Mouse (Mus musculus) limb, embryonic 15.5 days (tissue): ENCODE results near the gene Atp6v1b1. TPM values are rescaled to one million over a fixed set of nuclear protein-coding genes. Genes with fewer than 3 reads are reported as not detected.

ENCODE experiments used
- ATAC-seq: fragments of 200-750 bp; cut with Nextera tagmentation; 2 replicates; pipeline ENCODE4 v1.8.0; 2017; ENCODE audit warnings: low read depth, moderate TSS enrichment; ENCODE audit not compliant: insufficient number of reproducible peaks, low FRiP score, low TSS enrichment
- H3K27ac ChIP-seq: fragments of 300-500 bp; sonication (generic); 2 replicates; pipeline ENCODE4 v1.5.1; 2015; ENCODE audit warnings: moderate library complexity, mild to moderate bottlenecking, inconsistent platforms
- H3K27me3 ChIP-seq: fragments of 300-500 bp; sonication (generic); 2 replicates; pipeline ENCODE4 v1.6.1; 2015; ENCODE audit warnings: inconsistent platforms
- H3K36me3 ChIP-seq: fragments of 300-500 bp; sonication (generic); 2 replicates; pipeline ENCODE4 v1.6.1; 2015; ENCODE audit warnings: inconsistent platforms
- H3K4me1 ChIP-seq: fragments of 300-500 bp; sonication (generic); 2 replicates; pipeline ENCODE4 v1.6.1; 2015; ENCODE audit warnings: inconsistent platforms
- H3K4me2 ChIP-seq: fragments of 300-500 bp; sonication (generic); 2 replicates; pipeline ENCODE4 v1.6.1; 2015; ENCODE audit warnings: mild to moderate bottlenecking, inconsistent platforms
- H3K4me3 ChIP-seq: fragments of 300-500 bp; sonication (generic); 2 replicates; pipeline ENCODE4 v1.5.1; 2015; ENCODE audit warnings: mild to moderate bottlenecking, inconsistent platforms
- H3K9ac ChIP-seq: fragments of 300-500 bp; sonication (generic); 2 replicates; pipeline ENCODE4 v1.6.1; 2015; ENCODE audit warnings: inconsistent platforms
- H3K9me3 ChIP-seq: fragments of 300-500 bp; sonication (generic); 2 replicates; pipeline ENCODE4 v1.6.1; 2016; ENCODE audit warnings: inconsistent platforms
- WGBS: fragments of 180-500 bp; shearing (Covaris S2); methylation state at CpG from one replicate; pipeline ENCODE4 v1.1.7; 2015; 5-methylcytosine and 5-hydroxymethylcytosine counted together
- polyA plus RNA-seq: library from polyadenylated mRNA; unstranded; fragments of >200 nt; fragmentation: Nextera tagmentation; extraction: Ambion mirVana; gene quantifications from 2 replicates; pipeline ENCODE4 v1.2.1, GENCODE M21; 2015

Atp6v1b1 gene
- polyA plus RNA-seq, 1 experiment from 2014 or later, result not detected

GRCm38 (mm10) chr6:83707738-83708510 lies 34.9 kb upstream of the Atp6v1b1 start:
- 6% methylated on average over 6 of the region's 6 CpGs for WGBS
- Histone ChIP-seq H3K27ac (no peak overlapping the region), H3K4me2 (no peak overlapping the region), H3K4me1 (peaks cover 32% of the 10 kb centered on the region), H3K27me3 (peaks cover 99% of the 10 kb centered on the region), H3K36me3 (no peaks in the 10 kb centered on the region), H3K9ac (no peak overlapping the region), H3K9me3 (no peaks in the 10 kb centered on the region), H3K4me3 (no peak overlapping the region)
- ATAC-seq, result no peak

GRCm38 (mm10) chr6:83710361-83711066 lies 32.3 kb upstream of the Atp6v1b1 start:
- peaks cover 40% of the 10 kb centered on the region for H3K4me1 ChIP-seq
- under 1% methylated on average over 31 of the region's 32 CpGs for WGBS
- ATAC-seq, result no peak; the same call in 1 of the 2 replicates

GRCm38 (mm10) chr6:83711067-83711675 lies 31.6 kb upstream of the Atp6v1b1 start, which contains the start of gene Vax2:
Gene Vax2, plus strand, starts transcription at chr6:83711264.
- Histone ChIP-seq H3K36me3 (no peaks in the 10 kb centered on the region), H3K9ac (no peak within 1 kb of the TSS), H3K27me3 (peaks cover 100% of the 10 kb centered on the region), H3K4me1 (peaks cover 43% of the 10 kb centered on the region), H3K4me2 (peak within 1 kb of the TSS; percentile 91), H3K9me3 (no peaks in the 10 kb centered on the region), H3K4me3 (peak within 1 kb of the TSS; percentile 48), H3K27ac (no peak within 1 kb of the TSS)
- WGBS, result under 1% methylated on average over 43 of the region's 46 CpGs
- peak; percentile 78 for ATAC-seq

More at GRCm38 (mm10) chr6:83710361-83711066, 32.3 kb upstream of the Atp6v1b1 start:
- H3K4me3 ChIP-seq, result peak overlapping the region; percentile 48
- H3K27me3 ChIP-seq, result peaks cover 100% of the 10 kb centered on the region
- peak overlapping the region; percentile 91 for H3K4me2 ChIP-seq
- H3K36me3 ChIP-seq, result no peaks in the 10 kb centered on the region
- no peak overlapping the region for H3K27ac ChIP-seq
- no peaks in the 10 kb centered on the region for H3K9me3 ChIP-seq
- no peak overlapping the region for H3K9ac ChIP-seq

- Histone ChIP-seq H3K9ac (no peak overlapping the region), H3K4me1 (peaks cover 42% of the 10 kb centered on the region)
These were observed 30.9 kb upstream of the Atp6v1b1 start for GRCm38 (mm10) chr6:83711725-83712475.

GRCm38 (mm10) chr6:83713271-83714136 lies 29.3 kb upstream of the Atp6v1b1 start:
- WGBS, result 7% methylated on average over 12 of the region's 12 CpGs
- H3K4me3 ChIP-seq, result no peak overlapping the region
- peaks cover 39% of the 10 kb centered on the region for H3K4me1 ChIP-seq
- H3K27ac ChIP-seq, result no peak overlapping the region
- no peak overlapping the region for H3K4me2 ChIP-seq
- no peak for ATAC-seq
- H3K9ac ChIP-seq, result no peak overlapping the region
- H3K36me3 ChIP-seq, result no peaks in the 10 kb centered on the region
- H3K9me3 ChIP-seq, result no peaks in the 10 kb centered on the region
- peaks cover 97% of the 10 kb centered on the region for H3K27me3 ChIP-seq

More at GRCm38 (mm10) chr6:83711725-83712475, 30.9 kb upstream of the Atp6v1b1 start:
- Histone ChIP-seq H3K9me3 (no peaks in the 10 kb centered on the region), H3K4me3 (peak overlapping the region; percentile 48), H3K27ac (no peak overlapping the region), H3K27me3 (peaks cover 97% of the 10 kb centered on the region), H3K4me2 (peak overlapping the region; percentile 91), H3K36me3 (no peaks in the 10 kb centered on the region)
- WGBS, result 3% methylated on average over 45 of the region's 45 CpGs
- ATAC-seq, result no peak

- Histone ChIP-seq H3K27ac (no peak overlapping the region), H3K4me1 (peaks cover 39% of the 10 kb centered on the region), H3K9me3 (no peaks in the 10 kb centered on the region), H3K9ac (no peak overlapping the region), H3K4me3 (peak overlapping the region; percentile 0), H3K27me3 (peaks cover 95% of the 10 kb centered on the region), H3K36me3 (no peaks in the 10 kb centered on the region), H3K4me2 (peak overlapping the region; percentile 5; the same call in 1 of the 2 replicates)
- 5% methylated on average over 34 of the region's 34 CpGs for WGBS
- no peak for ATAC-seq
These were observed 28.3 kb upstream of the Atp6v1b1 start for GRCm38 (mm10) chr6:83714221-83715123.

- peaks cover 33% of the 10 kb centered on the region for H3K4me1 ChIP-seq
- no peak overlapping the region for H3K27ac ChIP-seq
- peak overlapping the region; percentile 7; the same call in 1 of the 2 replicates for H3K4me3 ChIP-seq
- H3K36me3 ChIP-seq, result no peaks in the 10 kb centered on the region
- no peak for ATAC-seq
- H3K4me2 ChIP-seq, result no peak overlapping the region
- H3K9me3 ChIP-seq, result no peaks in the 10 kb centered on the region
- WGBS, result 8% methylated on average over 30 of the region's 30 CpGs
- H3K9ac ChIP-seq, result no peak overlapping the region
- H3K27me3 ChIP-seq, result peaks cover 95% of the 10 kb centered on the region
These were observed 27.2 kb upstream of the Atp6v1b1 start for GRCm38 (mm10) chr6:83715461-83716196.

- no peak for ATAC-seq
- Histone ChIP-seq H3K36me3 (no peaks in the 10 kb centered on the region), H3K4me2 (no peak overlapping the region), H3K27ac (no peak overlapping the region), H3K4me1 (peaks cover 19% of the 10 kb centered on the region), H3K9me3 (no peaks in the 10 kb centered on the region), H3K9ac (no peak overlapping the region), H3K27me3 (peaks cover 95% of the 10 kb centered on the region), H3K4me3 (no peak overlapping the region)
- 8% methylated on average over 8 of the region's 8 CpGs for WGBS
These were observed 25.8 kb upstream of the Atp6v1b1 start for GRCm38 (mm10) chr6:83717026-83717425.

GRCm38 (mm10) chr6:83722526-83722925 lies 20.3 kb upstream of the Atp6v1b1 start:
- Histone ChIP-seq H3K27ac (no peak overlapping the region), H3K9ac (no peak overlapping the region), H3K4me2 (no peak overlapping the region), H3K9me3 (no peaks in the 10 kb centered on the region), H3K36me3 (no peaks in the 10 kb centered on the region), H3K4me1 (no peaks in the 10 kb centered on the region), H3K4me3 (no peak overlapping the region), H3K27me3 (peaks cover 72% of the 10 kb centered on the region)
- ATAC-seq, result no peak
- WGBS, result 13% methylated on average over 6 of the region's 6 CpGs
